Mouse (Mus musculus) heart, postnatal 0 days (tissue): Measurements from ENCODE around the gene Senp3. TPM values are rescaled to one million over a fixed set of nuclear protein-coding genes. Genes with fewer than 3 reads are reported as not detected.
A peak's percentile ranks its signal among the peaks of the same experiment; 100 is the strongest.

Experiments
- ATAC-seq: fragments of 200-750 bp; cut with Nextera tagmentation; 2 replicates; pipeline ENCODE4 v1.8.0; 2017; ENCODE audit warnings: low read depth, moderate number of reproducible peaks, moderate library complexity; ENCODE audit not compliant: insufficient read depth
- DNase-seq: peaks from one replicate; pipeline ENCODE4 v3.0.0-alpha.2; 2016; ENCODE audit warnings: low spot score
- H3K27ac ChIP-seq: fragments of 300-500 bp; sonication (generic); 2 replicates; pipeline ENCODE4 v1.5.1; 2014; ENCODE audit warnings: low read depth, mild to moderate bottlenecking
- H3K27me3 ChIP-seq: fragments of 300-500 bp; sonication (generic); 2 replicates; pipeline ENCODE4 v1.6.1; 2014; ENCODE audit warnings: low read length, mixed read lengths; ENCODE audit not compliant: control insufficient read depth, insufficient read depth
- H3K36me3 ChIP-seq: fragments of 300-500 bp; sonication (generic); replicated peaks from 2 replicates; pipeline ENCODE4 v1.6.1; 2014; ENCODE audit warnings: low read length, mixed read lengths; ENCODE audit not compliant: control insufficient read depth, insufficient read depth
- H3K4me1 ChIP-seq: fragments of 300-500 bp; sonication (generic); 2 replicates; pipeline ENCODE4 v1.6.1; 2014; ENCODE audit warnings: antibody characterized with exemption; ENCODE audit not compliant: control insufficient read depth, insufficient read depth
- H3K4me2 ChIP-seq: fragments of 300-500 bp; sonication (generic); 2 replicates; pipeline ENCODE4 v1.6.1; 2014; ENCODE audit warnings: low read depth, mild to moderate bottlenecking, low read length, moderate library complexity
- H3K4me3 ChIP-seq: fragments of 300-500 bp; sonication (generic); 2 replicates; pipeline ENCODE4 v1.5.1; 2014; ENCODE audit warnings: low read depth, low read length
- H3K9ac ChIP-seq: fragments of 300-500 bp; sonication (generic); replicated peaks from 2 replicates; pipeline ENCODE4 v1.6.1; 2014; ENCODE audit warnings: low read depth, low read length, mixed read lengths
- H3K9me3 ChIP-seq: fragments of 300-500 bp; sonication (generic); replicated peaks from 2 replicates; pipeline ENCODE4 v1.6.1; 2016; ENCODE audit warnings: low read length; ENCODE audit not compliant: control insufficient read depth
- CTCF ChIP-seq: IDR thresholded peaks from 2 replicates; pipeline ENCODE4 v1.5.1; 2016; ENCODE audit warnings: antibody characterized with exemption, control low read depth, low read depth
- EP300 ChIP-seq: IDR thresholded peaks from 2 replicates; pipeline ENCODE4 v1.6.1; 2016; ENCODE audit warnings: antibody characterized with exemption, low read depth
- WGBS: fragments of 180-500 bp; shearing (Covaris S2); extraction: QIAGEN DNeasy Blood & Tissue Kit; methylation state at CpG from one replicate; pipeline ENCODE4 v1.1.7; 2014; 5-methylcytosine and 5-hydroxymethylcytosine counted together
- polyA plus RNA-seq: library from polyadenylated mRNA; unstranded; fragments of >200 nt; fragmentation: Nextera tagmentation; extraction: Ambion mirVana; gene quantifications from 2 replicates; pipeline ENCODE4 v1.2.1, GENCODE M21; 2015
- total RNA-seq: library from RNA; depleted of rRNA; stranded (reverse); fragments of >200 nt; gene quantifications from 2 replicates; pipeline ENCODE4 v1.2.3, GENCODE M21; 2014; ENCODE audit warnings: low replicate concordance

The Senp3 gene
- total and polyA plus RNA-seq, 2 experiments from 2014 or later = 32.6 to 39.7 TPM

DNA sequence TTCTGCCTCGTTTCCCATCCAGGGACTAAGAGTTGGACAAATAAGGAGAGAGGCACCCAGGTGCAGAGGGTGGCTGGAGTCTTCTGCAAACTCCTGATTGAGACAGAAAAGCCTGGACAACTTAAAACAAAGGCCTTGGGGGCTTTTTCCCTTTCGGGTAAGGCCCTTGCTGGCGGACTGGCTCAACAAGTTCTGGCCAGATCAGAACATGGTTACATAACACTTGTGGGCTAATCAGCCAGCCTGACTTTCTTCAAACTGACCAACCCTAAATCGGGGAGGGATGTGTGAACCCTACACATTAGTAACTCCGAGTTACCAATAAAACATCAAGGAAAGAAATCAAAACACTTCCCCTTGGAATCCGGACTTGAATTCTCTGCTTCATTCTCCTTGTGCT, 39.0 kb upstream of the Senp3 start:
- TF ChIP-seq CTCF = no peak
- no peak for TF ChIP-seq EP300

DNA sequence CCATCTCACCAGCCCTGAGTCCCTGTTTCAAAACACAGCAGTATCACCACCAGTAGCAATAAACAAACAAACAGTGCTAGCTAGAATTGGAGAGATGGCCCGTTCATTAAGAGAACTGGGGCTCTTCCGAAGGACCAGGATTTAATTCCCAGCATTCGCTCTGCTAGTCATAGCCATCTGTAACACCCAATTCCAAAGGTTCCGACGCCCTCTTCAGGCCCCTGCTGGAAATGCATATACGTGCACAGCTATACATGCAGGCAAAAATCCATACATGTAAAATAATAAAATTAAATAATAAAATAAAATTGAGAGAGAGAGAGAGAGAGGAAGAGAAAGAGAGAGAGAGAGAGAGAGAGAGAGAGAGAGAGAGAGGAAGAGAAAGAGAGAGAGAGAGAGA, 37.5 kb upstream of the Senp3 start:
- no peaks in the 10 kb centered on the region for H3K4me1 ChIP-seq
- no peak overlapping the region for H3K9ac ChIP-seq
- no peak overlapping the region for H3K4me2 ChIP-seq
- no peaks in the 10 kb centered on the region for H3K36me3 ChIP-seq
- no peak overlapping the region for H3K4me3 ChIP-seq
- no peaks in the 10 kb centered on the region for H3K27me3 ChIP-seq
- H3K9me3 ChIP-seq = no peaks in the 10 kb centered on the region
- DNase-seq = no peak
- no peak for ATAC-seq
- TF ChIP-seq EP300 (no peak), CTCF (no peak)
- WGBS = 68% methylated on average over 6 of the region's 6 CpGs
- H3K27ac ChIP-seq = no peak overlapping the region

More for the DNA sequence above, 39.0 kb upstream of the Senp3 start:
- Histone ChIP-seq H3K4me1 (no peaks in the 10 kb centered on the region), H3K27me3 (no peaks in the 10 kb centered on the region), H3K4me3 (no peak overlapping the region), H3K36me3 (no peaks in the 10 kb centered on the region), H3K9me3 (no peaks in the 10 kb centered on the region), H3K9ac (no peak overlapping the region), H3K27ac (no peak overlapping the region), H3K4me2 (no peak overlapping the region)
- ATAC-seq (no peak), DNase-seq (no peak)
- WGBS = 80% methylated on average over 6 of the region's 6 CpGs

DNA sequence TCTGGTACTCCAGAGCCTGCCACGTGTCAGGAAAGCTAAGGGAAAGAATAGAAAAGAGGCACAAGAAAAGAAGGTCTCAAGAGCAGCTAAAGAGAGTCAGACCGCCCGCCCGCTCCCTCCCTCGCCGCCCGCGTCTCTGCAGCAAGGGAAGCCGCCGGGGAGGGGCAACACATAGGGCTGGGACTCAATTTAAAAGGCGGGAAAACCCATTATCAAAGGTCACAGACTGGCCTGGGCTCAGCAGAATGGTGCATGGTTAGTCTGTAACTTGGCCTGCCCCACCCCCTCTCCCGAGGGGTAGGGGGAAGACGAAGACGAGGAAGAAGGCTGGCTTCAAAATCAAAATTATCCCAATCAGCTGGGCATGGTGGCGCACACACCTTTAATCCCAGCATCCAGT, 36.8 kb upstream of the Senp3 start:
- Histone ChIP-seq H3K9ac (no peak overlapping the region), H3K36me3 (no peaks in the 10 kb centered on the region), H3K27me3 (no peaks in the 10 kb centered on the region), H3K4me1 (no peaks in the 10 kb centered on the region), H3K4me2 (no peak overlapping the region), H3K4me3 (no peak overlapping the region), H3K9me3 (no peaks in the 10 kb centered on the region), H3K27ac (no peak overlapping the region)
- no peak for ATAC-seq
- TF ChIP-seq EP300 (no peak), CTCF (no peak)
- WGBS = 35% methylated on average over 15 of the region's 15 CpGs
- DNase-seq = no peak

- no peak for ATAC-seq
These were observed 35.1 kb upstream of the Senp3 start for GRCm38 (mm10) chr11:69716953-69717352.

DNA sequence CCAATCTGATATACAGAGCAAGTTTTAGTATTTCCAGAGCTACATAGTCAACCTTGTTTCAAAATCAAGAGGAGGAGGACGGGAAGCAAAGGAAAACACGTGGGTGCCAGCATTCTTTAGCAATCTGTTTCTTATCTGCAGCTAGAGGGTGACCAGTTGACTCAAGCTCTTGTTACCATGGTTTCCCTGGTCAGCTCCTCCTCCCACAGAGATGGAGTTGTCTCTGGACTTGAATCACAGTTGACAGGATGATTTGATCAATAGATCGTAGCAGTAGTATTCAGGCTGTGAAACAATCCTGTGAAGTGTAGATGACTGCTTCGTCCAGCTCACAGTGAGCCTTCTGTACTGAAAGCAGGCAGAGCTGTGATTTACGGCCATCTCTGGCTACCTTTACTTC, 34.0 kb upstream of the Senp3 start:
- no peaks in the 10 kb centered on the region for H3K27me3 ChIP-seq
- no peaks in the 10 kb centered on the region for H3K4me1 ChIP-seq
- no peaks in the 10 kb centered on the region for H3K36me3 ChIP-seq
- H3K9me3 ChIP-seq = no peaks in the 10 kb centered on the region
- H3K4me3 ChIP-seq = no peak overlapping the region
- no peak overlapping the region for H3K27ac ChIP-seq
- no peak overlapping the region for H3K9ac ChIP-seq
- peak; percentile 33; the same call in 1 of the 2 replicates for ATAC-seq
- H3K4me2 ChIP-seq = no peak overlapping the region
- DNase-seq = peak; percentile 37
- no peak for TF ChIP-seq EP300
- no peak for TF ChIP-seq CTCF
- 18% methylated on average over 5 of the region's 5 CpGs for WGBS

More at GRCm38 (mm10) chr11:69716953-69717352, 35.1 kb upstream of the Senp3 start:
- WGBS = 73% methylated on average over 4 of the region's 4 CpGs
- no peak for TF ChIP-seq CTCF
- TF ChIP-seq EP300 = no peak
- no peaks in the 10 kb centered on the region for H3K9me3 ChIP-seq
- no peak overlapping the region for H3K27ac ChIP-seq
- H3K4me1 ChIP-seq = no peaks in the 10 kb centered on the region
- H3K36me3 ChIP-seq = no peaks in the 10 kb centered on the region
- H3K4me3 ChIP-seq = no peak overlapping the region
- H3K9ac ChIP-seq = no peak overlapping the region
- H3K27me3 ChIP-seq = no peaks in the 10 kb centered on the region
- DNase-seq = no peak
- no peak overlapping the region for H3K4me2 ChIP-seq

GRCm38 (mm10) chr11:69715482-69715881, 33.6 kb upstream of the Senp3 start:
- no peak overlapping the region for H3K27ac ChIP-seq
- no peaks in the 10 kb centered on the region for H3K36me3 ChIP-seq
- WGBS = 58% methylated on average over 9 of the region's 9 CpGs
- H3K9me3 ChIP-seq = no peaks in the 10 kb centered on the region
- no peak overlapping the region for H3K4me3 ChIP-seq
- TF ChIP-seq EP300 (no peak), CTCF (peak; percentile 46)
- ATAC-seq (no peak), DNase-seq (no peak)
- H3K9ac ChIP-seq = no peak overlapping the region
- H3K27me3 ChIP-seq = no peaks in the 10 kb centered on the region
- H3K4me1 ChIP-seq = no peaks in the 10 kb centered on the region
- no peak overlapping the region for H3K4me2 ChIP-seq
